Mouse (Mus musculus) hindbrain, embryonic 12.5 days (tissue): ENCODE data around the gene Mcfd2. TPM values are rescaled to one million over a fixed set of nuclear protein-coding genes. Genes with fewer than 3 reads are reported as not detected.

Experiments
- ATAC-seq: fragments of 200-750 bp; cut with Nextera tagmentation; 2 replicates; pipeline ENCODE4 v1.8.0; 2017; ENCODE audit warnings: moderate TSS enrichment; ENCODE audit not compliant: low FRiP score
- H3K27ac ChIP-seq: fragments of 300-500 bp; sonication (generic); 2 replicates; pipeline ENCODE4 v1.5.1; 2016; ENCODE audit warnings: mild to moderate bottlenecking
- H3K27me3 ChIP-seq: fragments of 300-500 bp; sonication (generic); 2 replicates; pipeline ENCODE4 v1.6.1; 2016; ENCODE audit warnings: mild to moderate bottlenecking
- H3K36me3 ChIP-seq: fragments of 300-500 bp; sonication (generic); 2 replicates; pipeline ENCODE4 v1.6.1; 2016; ENCODE audit warnings: mild to moderate bottlenecking
- H3K4me1 ChIP-seq: fragments of 300-500 bp; sonication (generic); 2 replicates; pipeline ENCODE4 v1.6.1; 2016
- H3K4me2 ChIP-seq: fragments of 300-500 bp; sonication (generic); replicated peaks from 2 replicates; pipeline ENCODE4 v1.6.1; 2016; ENCODE audit warnings: mild to moderate bottlenecking
- H3K4me3 ChIP-seq: fragments of 300-500 bp; sonication (generic); 2 replicates; pipeline ENCODE4 v1.5.1; 2016; ENCODE audit warnings: mild to moderate bottlenecking
- H3K9ac ChIP-seq: fragments of 300-500 bp; sonication (generic); 2 replicates; pipeline ENCODE4 v1.6.1; 2016; ENCODE audit warnings: mild to moderate bottlenecking, moderate library complexity
- H3K9me3 ChIP-seq: fragments of 300-500 bp; sonication (generic); replicated peaks from 2 replicates; pipeline ENCODE4 v1.6.1; 2016; ENCODE audit warnings: mild to moderate bottlenecking
- WGBS: fragments of 180-500 bp; shearing (Covaris S2); methylation state at CpG from one replicate; pipeline ENCODE4 v1.1.7; 2016; 5-methylcytosine and 5-hydroxymethylcytosine counted together
- polyA plus RNA-seq: library from polyadenylated mRNA; unstranded; fragments of >200 nt; fragmentation: Nextera tagmentation; extraction: Ambion mirVana; gene quantifications from 2 replicates; pipeline ENCODE4 v1.2.1, GENCODE M21; 2016

Mcfd2 gene
- 63.9 and 64.4 TPM in 2 replicates for polyA plus RNA-seq

GRCm38 (mm10) chr17:87265792-87266186 is at the start of gene Mcfd2:
Gene Mcfd2 (minus strand): TSS chr17:87265935.
- Histone ChIP-seq H3K4me3 (peak within 1 kb of the TSS; percentile 84), H3K4me2 (peak within 1 kb of the TSS; percentile 82), H3K27me3 (0 out of 2 replicates have a peak, but pooled peaks cover 6% of the 10 kb centered on the region), H3K4me1 (peaks cover 15% of the 10 kb centered on the region), H3K36me3 (peaks cover 18% of the 10 kb centered on the region), H3K27ac (peak within 1 kb of the TSS; percentile 52), H3K9me3 (no peaks in the 10 kb centered on the region), H3K9ac (peak within 1 kb of the TSS; percentile 94)
- peak; percentile 90 for ATAC-seq
- WGBS = under 1% methylated on average over 41 of the region's 41 CpGs

GRCm38 (mm10) chr17:87315021-87315531 is 49.3 kb upstream of the Mcfd2 start:
- Histone ChIP-seq H3K36me3 (no peaks in the 10 kb centered on the region), H3K9me3 (no peaks in the 10 kb centered on the region), H3K4me1 (peaks cover 21% of the 10 kb centered on the region), H3K4me2 (no peak overlapping the region; the same call in 1 of the 2 replicates), H3K4me3 (no peak overlapping the region), H3K27me3 (peaks cover 3% of the 10 kb centered on the region; the same call in 1 of the 2 replicates), H3K27ac (no peak overlapping the region), H3K9ac (no peak overlapping the region)
- WGBS = 6% methylated on average over 9 of the region's 9 CpGs
- ATAC-seq = peak; percentile 77

GRCm38 (mm10) chr17:87314530-87314946 is 48.8 kb upstream of the Mcfd2 start:
- H3K9ac ChIP-seq = no peak overlapping the region
- no peak overlapping the region for H3K4me2 ChIP-seq
- no peak overlapping the region for H3K27ac ChIP-seq
- 51% methylated on average over 5 of the region's 5 CpGs for WGBS
- peaks cover 3% of the 10 kb centered on the region; the same call in 1 of the 2 replicates for H3K27me3 ChIP-seq
- peak; percentile 57 for ATAC-seq
- H3K9me3 ChIP-seq = no peaks in the 10 kb centered on the region
- H3K4me1 ChIP-seq = peaks cover 21% of the 10 kb centered on the region
- no peaks in the 10 kb centered on the region for H3K36me3 ChIP-seq
- no peak overlapping the region for H3K4me3 ChIP-seq

GRCm38 (mm10) chr17:87314121-87314520 is 48.4 kb upstream of the Mcfd2 start:
- no peak overlapping the region for H3K9ac ChIP-seq
- no peaks in the 10 kb centered on the region for H3K36me3 ChIP-seq
- H3K9me3 ChIP-seq = no peaks in the 10 kb centered on the region
- peaks cover 21% of the 10 kb centered on the region for H3K4me1 ChIP-seq
- H3K4me3 ChIP-seq = no peak overlapping the region
- H3K27me3 ChIP-seq = peaks cover 3% of the 10 kb centered on the region; the same call in 1 of the 2 replicates
- no peak for ATAC-seq
- H3K27ac ChIP-seq = no peak overlapping the region
- no peak overlapping the region for H3K4me2 ChIP-seq
- WGBS = 82% methylated on average over 8 of the region's 8 CpGs

GRCm38 (mm10) chr17:87312924-87313870 is 47.5 kb upstream of the Mcfd2 start:
- H3K36me3 ChIP-seq = no peaks in the 10 kb centered on the region
- WGBS = 60% methylated on average over 18 of the region's 18 CpGs
- H3K4me3 ChIP-seq = no peak overlapping the region
- no peak overlapping the region for H3K27ac ChIP-seq
- peaks cover 21% of the 10 kb centered on the region for H3K4me1 ChIP-seq
- H3K27me3 ChIP-seq = peaks cover 3% of the 10 kb centered on the region; the same call in 1 of the 2 replicates
- H3K9me3 ChIP-seq = no peaks in the 10 kb centered on the region
- H3K4me2 ChIP-seq = no peak overlapping the region
- H3K9ac ChIP-seq = no peak overlapping the region
- no peak for ATAC-seq

- Histone ChIP-seq H3K36me3 (no peaks in the 10 kb centered on the region), H3K4me1 (peaks cover 21% of the 10 kb centered on the region), H3K4me2 (no peak overlapping the region), H3K4me3 (no peak overlapping the region), H3K9me3 (no peaks in the 10 kb centered on the region), H3K27ac (no peak overlapping the region), H3K27me3 (peaks cover 3% of the 10 kb centered on the region; the same call in 1 of the 2 replicates), H3K9ac (no peak overlapping the region)
- 36% methylated on average over 12 of the region's 12 CpGs for WGBS
- ATAC-seq = no peak
Observed at GRCm38 (mm10) chr17:87312351-87312750, 46.6 kb upstream of the Mcfd2 start.

GRCm38 (mm10) chr17:87310497-87310896 is 44.8 kb upstream of the Mcfd2 start:
- ATAC-seq = no peak
- Histone ChIP-seq H3K9me3 (no peaks in the 10 kb centered on the region), H3K4me1 (peaks cover 21% of the 10 kb centered on the region), H3K36me3 (no peaks in the 10 kb centered on the region), H3K4me2 (no peak overlapping the region), H3K27ac (no peak overlapping the region), H3K27me3 (no peaks in the 10 kb centered on the region), H3K9ac (no peak overlapping the region), H3K4me3 (no peak overlapping the region)
- 87% methylated on average over 7 of the region's 7 CpGs for WGBS

GRCm38 (mm10) chr17:87309073-87309788 is 43.5 kb upstream of the Mcfd2 start:
- Histone ChIP-seq H3K4me3 (no peak overlapping the region), H3K9me3 (no peaks in the 10 kb centered on the region), H3K4me1 (0 out of 2 replicates have a peak, but pooled peaks cover 13% of the 10 kb centered on the region), H3K36me3 (no peaks in the 10 kb centered on the region), H3K4me2 (no peak overlapping the region), H3K9ac (no peak overlapping the region), H3K27ac (no peak overlapping the region), H3K27me3 (no peaks in the 10 kb centered on the region)
- WGBS = 82% methylated on average over 12 of the region's 12 CpGs
- ATAC-seq = no peak

- Histone ChIP-seq H3K27ac (no peak overlapping the region), H3K4me3 (no peak overlapping the region), H3K4me1 (no peaks in the 10 kb centered on the region), H3K9me3 (no peaks in the 10 kb centered on the region), H3K9ac (no peak overlapping the region), H3K36me3 (no peaks in the 10 kb centered on the region), H3K27me3 (no peaks in the 10 kb centered on the region), H3K4me2 (no peak overlapping the region)
- 75% methylated on average over 8 of the region's 8 CpGs for WGBS
- ATAC-seq = no peak
Observed at GRCm38 (mm10) chr17:87306746-87307145, 41.0 kb upstream of the Mcfd2 start.

GRCm38 (mm10) chr17:87305065-87305464 is 39.3 kb upstream of the Mcfd2 start:
- no peak overlapping the region for H3K27ac ChIP-seq
- no peaks in the 10 kb centered on the region for H3K4me1 ChIP-seq
- H3K4me3 ChIP-seq = no peak overlapping the region
- H3K9me3 ChIP-seq = no peaks in the 10 kb centered on the region
- H3K27me3 ChIP-seq = no peaks in the 10 kb centered on the region
- no peak overlapping the region for H3K4me2 ChIP-seq
- H3K36me3 ChIP-seq = no peaks in the 10 kb centered on the region
- no peak for ATAC-seq
- WGBS = 89% methylated on average over 8 of the region's 8 CpGs
- H3K9ac ChIP-seq = no peak overlapping the region

GRCm38 (mm10) chr17:87304151-87304894 is 38.6 kb upstream of the Mcfd2 start:
- Histone ChIP-seq H3K4me2 (no peak overlapping the region), H3K9ac (no peak overlapping the region), H3K36me3 (no peaks in the 10 kb centered on the region), H3K27me3 (no peaks in the 10 kb centered on the region), H3K4me3 (no peak overlapping the region), H3K4me1 (no peaks in the 10 kb centered on the region), H3K9me3 (no peaks in the 10 kb centered on the region), H3K27ac (no peak overlapping the region)
- 84% methylated on average over 11 of the region's 11 CpGs for WGBS
- ATAC-seq = no peak
